Mouse (Mus musculus) lung, postnatal 0 days (tissue): ENCODE results near the gene Slc1a2.

Source experiments
- CTCF ChIP-seq: IDR thresholded peaks from 2 replicates; pipeline ENCODE4 v1.5.1; 2016; ENCODE audit warnings: antibody characterized with exemption, mild to moderate bottlenecking
- EP300 ChIP-seq: IDR thresholded peaks from 2 replicates; pipeline ENCODE4 v1.6.1; 2016; ENCODE audit warnings: antibody characterized with exemption, mild to moderate bottlenecking, control low read depth

DNA sequence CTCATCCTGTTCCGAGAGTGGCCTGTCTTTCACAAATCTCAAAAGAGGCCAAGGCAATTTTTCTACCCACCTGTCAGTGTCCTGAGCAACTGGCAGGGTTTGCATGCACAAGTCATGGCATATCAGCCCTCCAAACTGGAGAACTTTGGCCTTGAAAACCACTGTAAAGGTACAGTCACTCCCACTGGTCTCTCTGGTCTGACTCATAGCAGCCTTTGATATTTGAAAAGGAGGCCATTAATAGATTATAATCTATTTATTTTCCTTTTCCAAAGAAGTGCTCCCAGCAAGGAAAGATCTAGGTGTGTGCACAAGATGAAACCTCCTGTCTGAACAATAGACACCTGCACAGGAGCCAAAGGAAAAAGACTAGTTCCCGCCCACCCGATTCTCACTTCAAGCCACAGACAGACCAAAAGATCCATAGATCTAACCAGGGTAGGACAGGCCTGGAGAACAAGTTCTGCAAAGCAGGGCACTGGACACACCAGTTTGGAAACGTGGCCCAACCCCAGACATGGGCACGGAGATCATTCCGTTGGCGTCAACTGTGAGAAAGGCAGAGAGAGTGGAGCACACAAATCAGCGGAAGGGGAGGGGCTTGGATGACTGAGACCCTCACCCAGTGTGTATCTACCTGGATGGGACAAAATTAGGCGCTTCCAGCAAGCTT lies 167.6 kb downstream of the Slc1a2 start:
- TF ChIP-seq CTCF: no peak
- TF ChIP-seq EP300: no peak
